In genomic region chr17:50477277-50477676, GRCm38 (mm10) we compare ENCODE assay signal across 27 mouse cellular contexts.
"Had no signal": no experiment of that assay in that cellular context is flagged by ENCODE, and none has a peak within 500 bp of the region (broad histone marks: within the 10 kb centered on the region; RNA-seq: fewer than 3 reads in every experiment).

No protein-coding gene starts in this region.

- H3K9me3 ChIP-seq: embryonic facial prominence, embryonic 10.5 days; embryonic facial prominence, embryonic 12.5 days; embryonic facial prominence, embryonic 13.5 days; embryonic facial prominence, embryonic 15.5 days; forebrain, embryonic 12.5 days; forebrain, embryonic 13.5 days; forebrain, embryonic 15.5 days; heart, embryonic 10.5 days; heart, embryonic 12.5 days had no signal

- ATAC-seq: forebrain, embryonic 13.5 days; forebrain, embryonic 14.5 days; forebrain, embryonic 15.5 days; forebrain, embryonic 16.5 days had no signal

- H3K4me1 ChIP-seq: embryonic facial prominence, embryonic 10.5 days; embryonic facial prominence, embryonic 12.5 days; embryonic facial prominence, embryonic 13.5 days; embryonic facial prominence, embryonic 15.5 days; forebrain, embryonic 12.5 days; forebrain, embryonic 13.5 days; forebrain, embryonic 15.5 days; heart, embryonic 10.5 days; heart, embryonic 12.5 days had no signal

- H3K27me3 ChIP-seq: embryonic facial prominence, embryonic 12.5 days; embryonic facial prominence, embryonic 13.5 days; embryonic facial prominence, embryonic 15.5 days; forebrain, embryonic 12.5 days; forebrain, embryonic 13.5 days; forebrain, embryonic 15.5 days; heart, embryonic 12.5 days had no signal

- DNase-seq: cerebellum, adult 9-11 months; cerebellum, postnatal 10 days; cerebellum, postnatal 14 days; cerebellum, postnatal 25 days; cerebellum, postnatal 36 days; embryo, embryonic 11 days; gastrocnemius, adult 2 months; gastrocnemius, postnatal 10 days; gastrocnemius, postnatal 14 days; gastrocnemius, postnatal 25 days; gastrocnemius, postnatal 36 days; heart, adult 11 months; heart, adult 18-20 months; heart, adult 2 months had no signal

- H3K36me3 ChIP-seq: embryonic facial prominence, embryonic 10.5 days; embryonic facial prominence, embryonic 12.5 days; embryonic facial prominence, embryonic 13.5 days; embryonic facial prominence, embryonic 15.5 days; forebrain, embryonic 12.5 days; forebrain, embryonic 15.5 days; heart, embryonic 10.5 days; heart, embryonic 12.5 days had no signal

- H3K4me3 ChIP-seq: embryonic facial prominence, embryonic 10.5 days; embryonic facial prominence, embryonic 12.5 days; embryonic facial prominence, embryonic 13.5 days; embryonic facial prominence, embryonic 15.5 days; erythroblast, embryonic 14.5 days; forebrain, embryonic 12.5 days; forebrain, embryonic 13.5 days; forebrain, embryonic 15.5 days; gastrocnemius, adult 2 months; heart, adult 2 months; heart, embryonic 10.5 days; heart, embryonic 12.5 days had no signal

- H3K27ac ChIP-seq: embryonic facial prominence, embryonic 10.5 days; embryonic facial prominence, embryonic 12.5 days; embryonic facial prominence, embryonic 13.5 days; embryonic facial prominence, embryonic 15.5 days; forebrain, embryonic 12.5 days; forebrain, embryonic 13.5 days; forebrain, embryonic 15.5 days; gastrocnemius, adult 2 months; heart, adult 2 months; heart, embryonic 10.5 days had no signal

- H3K9ac ChIP-seq: embryonic facial prominence, embryonic 12.5 days; embryonic facial prominence, embryonic 13.5 days; embryonic facial prominence, embryonic 15.5 days; forebrain, embryonic 12.5 days; forebrain, embryonic 13.5 days; forebrain, embryonic 15.5 days; heart, embryonic 12.5 days had no signal

- H3K4me2 ChIP-seq: embryonic facial prominence, embryonic 12.5 days; embryonic facial prominence, embryonic 13.5 days; embryonic facial prominence, embryonic 15.5 days; forebrain, embryonic 12.5 days; forebrain, embryonic 13.5 days; forebrain, embryonic 15.5 days; heart, embryonic 11.5 days; heart, embryonic 12.5 days had no signal
